Mouse (Mus musculus) intestine, postnatal 0 days (tissue): Measurements from ENCODE around the gene Mlec. TPM values are rescaled to one million over a fixed set of nuclear protein-coding genes. Genes with fewer than 3 reads are reported as not detected.
A peak's percentile ranks its signal among the peaks of the same experiment; 100 is the strongest.

Experiments
- ATAC-seq: fragments of 200-750 bp; cut with Nextera tagmentation; 2 replicates; pipeline ENCODE4 v1.8.0; 2017; ENCODE audit warnings: mild to moderate bottlenecking, moderate TSS enrichment, moderate library complexity
- H3K27ac ChIP-seq: fragments of 300-500 bp; sonication (generic); 2 replicates; pipeline ENCODE4 v1.5.1; 2014; ENCODE audit warnings: mild to moderate bottlenecking, low read depth, low read length, moderate library complexity
- H3K27me3 ChIP-seq: fragments of 300-500 bp; sonication (generic); replicated peaks from 2 replicates; pipeline ENCODE4 v1.6.1; 2014; ENCODE audit warnings: low read length, mixed read lengths; ENCODE audit not compliant: control insufficient read depth, insufficient read depth
- H3K36me3 ChIP-seq: fragments of 300-500 bp; sonication (generic); 2 replicates; pipeline ENCODE4 v1.6.1; 2014; ENCODE audit warnings: mild to moderate bottlenecking, moderate library complexity; ENCODE audit not compliant: control insufficient read depth, insufficient read depth
- H3K4me1 ChIP-seq: fragments of 300-500 bp; sonication (generic); replicated peaks from 2 replicates; pipeline ENCODE4 v1.6.1; 2014; ENCODE audit warnings: antibody characterized with exemption, low read length, mixed read lengths; ENCODE audit not compliant: control insufficient read depth, insufficient read depth
- H3K4me2 ChIP-seq: fragments of 300-500 bp; sonication (generic); replicated peaks from 2 replicates; pipeline ENCODE4 v1.6.1; 2014; ENCODE audit warnings: low read depth, mild to moderate bottlenecking, moderate library complexity
- H3K4me3 ChIP-seq: fragments of 300-500 bp; sonication (generic); 2 replicates; pipeline ENCODE4 v1.5.1; 2014; ENCODE audit warnings: low read depth, low read length
- H3K9ac ChIP-seq: fragments of 300-500 bp; sonication (generic); 2 replicates; pipeline ENCODE4 v1.6.1; 2014; ENCODE audit warnings: mild to moderate bottlenecking, low read depth, low read length
- H3K9me3 ChIP-seq: fragments of 300-500 bp; sonication (generic); 2 replicates; pipeline ENCODE4 v1.6.1; 2016; ENCODE audit warnings: mixed run types; ENCODE audit not compliant: control insufficient read depth
- CTCF ChIP-seq: sonication (generic); IDR thresholded peaks from 2 replicates; pipeline ENCODE4 v1.5.1; 2016; ENCODE audit warnings: low read depth, mild to moderate bottlenecking, control low read depth, antibody characterized with exemption, moderate library complexity
- WGBS: fragments of 180-500 bp; shearing (Covaris S2); extraction: QIAGEN DNeasy Blood & Tissue Kit; methylation state at CpG from one replicate; pipeline ENCODE4 v1.1.7; 2014; 5-methylcytosine and 5-hydroxymethylcytosine counted together
- polyA plus RNA-seq: library from polyadenylated mRNA; unstranded; fragments of >200 nt; fragmentation: Nextera tagmentation; extraction: Ambion mirVana; gene quantifications from 2 replicates; pipeline ENCODE4 v1.2.1, GENCODE M21; 2015

Mlec gene
- polyA plus RNA-seq, 1 experiment from 2014 or later = 56.7 TPM

DNA sequence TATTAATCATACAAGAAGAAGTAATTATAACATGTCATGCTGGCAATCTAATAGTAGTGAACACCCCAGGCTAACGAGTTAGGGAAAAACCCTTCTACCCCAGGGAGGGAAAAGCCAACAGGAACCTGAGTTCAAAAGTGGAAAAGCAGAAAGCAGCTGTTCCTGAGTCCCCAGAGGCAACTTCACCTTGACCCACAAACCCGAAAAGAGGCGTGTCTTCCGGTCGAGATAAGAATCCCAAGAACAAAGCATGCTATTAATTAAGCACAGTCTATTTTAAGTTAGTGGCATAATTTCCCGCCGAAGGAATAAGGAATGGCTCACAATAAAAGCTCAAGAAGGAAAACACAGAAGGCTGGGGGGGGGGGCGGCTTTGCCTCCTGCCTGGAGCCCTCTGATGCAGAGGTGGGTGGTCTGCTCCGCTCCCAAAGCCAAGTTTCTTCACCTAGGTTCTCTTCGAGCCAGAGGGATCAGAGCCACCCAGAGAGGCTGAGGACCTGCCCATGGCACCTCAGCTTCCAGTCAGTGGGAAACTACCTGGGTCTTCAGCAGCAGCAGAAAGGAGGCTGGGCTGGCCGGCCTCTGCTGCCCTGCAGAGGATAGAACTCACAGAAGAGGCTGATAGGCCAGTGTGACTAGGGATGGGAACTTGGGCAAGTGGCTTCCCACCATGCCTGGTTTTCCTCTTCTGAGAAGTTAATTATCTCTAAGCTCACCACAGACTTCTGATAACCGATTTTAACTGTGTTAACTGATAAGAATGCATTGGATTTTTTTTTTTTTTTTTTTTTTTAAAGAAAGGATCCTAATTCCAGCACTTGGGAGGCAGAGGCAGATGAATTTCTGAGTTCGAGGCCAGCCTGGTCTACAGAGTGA is 3.3 kb upstream of the Mlec start:
- H3K9ac ChIP-seq = no peak overlapping the region
- TF ChIP-seq CTCF = no peak
- H3K4me3 ChIP-seq = no peak overlapping the region
- ATAC-seq = no peak
- peak overlapping the region; percentile 41; the same call in 1 of the 2 replicates for H3K27ac ChIP-seq
- H3K9me3 ChIP-seq = no peaks in the 10 kb centered on the region
- WGBS = 28% methylated on average over 13 of the region's 13 CpGs
- no peaks in the 10 kb centered on the region for H3K27me3 ChIP-seq
- H3K4me2 ChIP-seq = no peak overlapping the region
- no peaks in the 10 kb centered on the region for H3K36me3 ChIP-seq
- 0 out of 2 replicates have a peak, but pooled peaks cover 3% of the 10 kb centered on the region for H3K4me1 ChIP-seq

DNA sequence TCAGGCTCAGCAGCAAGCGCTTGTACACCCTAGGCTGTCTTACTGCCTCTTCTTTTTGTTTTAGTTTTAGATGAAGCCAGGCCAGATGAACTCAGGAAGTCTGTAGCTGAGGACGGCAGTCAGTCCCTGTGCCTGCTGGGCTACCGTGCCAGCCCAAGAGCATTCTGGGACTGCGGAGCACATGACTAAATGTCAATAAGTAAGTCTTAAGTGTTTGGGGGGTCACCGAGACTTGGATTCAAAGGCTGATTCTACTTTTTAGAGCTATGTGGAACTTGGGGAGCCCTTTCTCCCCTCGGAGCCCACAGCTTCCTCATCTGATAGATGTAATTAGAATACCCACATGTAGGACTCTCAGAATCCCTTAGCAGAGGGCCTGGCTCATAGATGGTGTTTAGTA is 2.7 kb upstream of the Mlec start:
- Histone ChIP-seq H3K27ac (0 out of 2 replicates have a peak overlapping the region, but pooled peaks have one; percentile 41), H3K4me2 (no peak overlapping the region), H3K9me3 (no peaks in the 10 kb centered on the region), H3K36me3 (no peaks in the 10 kb centered on the region), H3K4me3 (no peak overlapping the region), H3K4me1 (0 out of 2 replicates have a peak, but pooled peaks cover 3% of the 10 kb centered on the region), H3K27me3 (no peaks in the 10 kb centered on the region), H3K9ac (no peak overlapping the region)
- WGBS = 52% methylated on average over 6 of the region's 6 CpGs
- ATAC-seq = no peak
- TF ChIP-seq CTCF = no peak

DNA sequence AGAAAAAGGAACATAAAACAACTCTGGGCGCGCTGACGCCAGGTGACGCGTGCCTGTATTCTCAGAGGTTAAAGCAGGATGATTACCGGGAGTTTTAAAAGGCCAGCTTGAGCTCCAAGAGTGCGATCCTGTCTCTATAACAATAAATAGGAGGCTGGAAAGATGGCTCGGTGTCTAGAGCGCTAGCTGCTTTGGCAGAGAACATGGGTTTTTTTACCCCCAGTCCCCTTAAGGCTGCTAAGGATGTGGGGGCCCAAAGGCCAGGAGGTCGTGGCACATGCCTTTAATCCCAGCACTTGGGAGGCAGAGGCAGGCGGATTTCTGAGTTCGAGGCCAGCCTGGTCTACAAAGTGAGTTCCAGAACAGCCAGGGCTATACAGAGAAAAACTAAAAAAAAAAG is 1.2 kb upstream of the Mlec start:
- WGBS = 29% methylated on average over 12 of the region's 12 CpGs
- Histone ChIP-seq H3K4me3 (peak overlapping the region; percentile 99), H3K27me3 (no peaks in the 10 kb centered on the region), H3K36me3 (no peaks in the 10 kb centered on the region), H3K27ac (peak overlapping the region; percentile 95), H3K4me1 (peaks cover 3% of the 10 kb centered on the region), H3K9ac (peak overlapping the region; percentile 99), H3K9me3 (no peaks in the 10 kb centered on the region), H3K4me2 (peak overlapping the region; percentile 90)
- no peak for TF ChIP-seq CTCF
- no peak for ATAC-seq

DNA sequence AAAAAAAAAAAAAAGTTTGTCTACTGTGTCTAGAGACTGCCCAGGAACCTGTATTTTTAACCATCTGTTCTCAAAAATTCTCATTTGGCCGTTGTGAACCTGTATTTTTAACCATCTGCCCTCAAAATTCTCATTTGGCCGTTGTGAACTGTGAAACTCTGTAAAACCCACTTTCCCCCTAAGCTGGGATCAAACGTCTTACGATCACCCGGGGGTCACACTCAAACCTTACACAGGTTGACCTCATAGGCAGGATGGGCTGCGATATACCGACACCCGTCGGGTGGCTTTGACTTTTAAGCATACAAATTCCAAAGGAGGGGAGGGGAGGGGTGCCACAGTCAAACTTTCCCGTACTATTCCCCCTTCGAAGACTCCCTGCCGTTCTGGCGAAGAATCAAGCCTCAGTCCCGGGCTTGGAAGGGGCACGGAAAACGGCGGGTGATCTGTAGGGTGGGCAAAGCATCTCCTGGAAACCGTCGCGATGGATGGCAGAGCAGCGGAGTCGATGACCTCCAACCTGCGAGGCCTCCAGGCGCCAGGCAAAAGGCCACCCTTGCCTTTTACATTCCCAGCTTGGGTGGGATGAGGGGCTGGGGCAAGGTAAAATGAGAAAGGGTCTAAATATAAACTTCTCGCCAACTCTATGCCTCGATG is 918 bp downstream of the Mlec start:
- no peaks in the 10 kb centered on the region for H3K36me3 ChIP-seq
- under 1% methylated on average over 26 of the region's 26 CpGs for WGBS

DNA sequence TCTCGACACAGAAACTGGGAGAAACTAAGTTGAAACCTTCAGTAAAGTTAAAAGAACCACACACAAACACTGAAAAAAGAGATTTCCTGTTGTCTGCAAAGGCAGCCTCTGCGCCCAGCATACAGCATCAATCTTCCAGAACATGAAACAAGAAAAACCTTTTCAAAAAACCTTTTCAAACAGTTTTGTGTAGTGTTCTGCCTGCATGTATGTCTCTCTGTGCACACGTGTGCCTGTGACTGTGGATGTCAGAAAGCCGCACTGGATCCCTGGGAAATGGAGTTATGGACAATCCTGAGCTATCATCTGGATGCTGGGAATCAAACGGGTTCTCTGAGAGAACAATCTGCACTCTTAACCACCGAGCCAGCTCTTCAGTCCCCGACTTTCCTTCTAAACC is 1.6 kb downstream of the Mlec start:
- H3K4me1 ChIP-seq = peaks cover 3% of the 10 kb centered on the region
- 19% methylated on average over 7 of the region's 7 CpGs for WGBS
- ATAC-seq = no peak

More for the DNA sequence above, 918 bp downstream of the Mlec start:
- H3K9me3 ChIP-seq = no peaks in the 10 kb centered on the region
- no peak for TF ChIP-seq CTCF
- H3K27ac ChIP-seq = peak overlapping the region; percentile 95
- peak overlapping the region; percentile 99 for H3K4me3 ChIP-seq
- H3K4me2 ChIP-seq = peak overlapping the region; percentile 90
- peaks cover 3% of the 10 kb centered on the region for H3K4me1 ChIP-seq
- no peaks in the 10 kb centered on the region for H3K27me3 ChIP-seq
- ATAC-seq = no peak
- peak overlapping the region; percentile 99 for H3K9ac ChIP-seq

DNA sequence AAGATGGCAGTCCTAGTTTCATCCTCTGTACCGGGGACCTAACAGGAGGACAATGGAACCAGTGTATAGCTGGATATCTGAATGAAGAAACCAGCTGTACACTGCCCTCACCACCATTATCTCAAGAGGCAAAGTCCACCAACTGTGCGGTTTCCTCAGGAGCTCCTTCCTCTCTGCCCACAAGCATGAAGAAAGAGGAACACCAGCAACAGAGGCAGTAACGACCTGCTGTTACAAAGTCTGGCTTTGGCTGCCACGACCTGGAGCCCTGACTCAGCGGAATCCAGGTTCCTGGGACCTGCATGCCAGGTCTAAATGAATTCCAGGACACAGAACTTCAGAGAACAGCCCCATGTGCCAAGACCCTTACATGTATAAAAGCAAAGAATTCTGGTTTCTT is 2.1 kb downstream of the Mlec start:
- TF ChIP-seq CTCF = no peak
- Histone ChIP-seq H3K4me3 (peak overlapping the region; percentile 99), H3K27me3 (no peaks in the 10 kb centered on the region), H3K4me2 (peak overlapping the region; percentile 90), H3K9ac (peak overlapping the region; percentile 99; the same call in 1 of the 2 replicates), H3K27ac (peak overlapping the region; percentile 95), H3K9me3 (no peaks in the 10 kb centered on the region), H3K4me1 (peaks cover 3% of the 10 kb centered on the region), H3K36me3 (peaks cover 1% of the 10 kb centered on the region; the same call in 1 of the 2 replicates)
- 20% methylated on average over 5 of the region's 5 CpGs for WGBS
- peak; percentile 63 for ATAC-seq

More for the DNA sequence above, 1.6 kb downstream of the Mlec start:
- Histone ChIP-seq H3K4me3 (peak overlapping the region; percentile 99), H3K27ac (peak overlapping the region; percentile 95), H3K4me2 (peak overlapping the region; percentile 90), H3K9ac (peak overlapping the region; percentile 99), H3K36me3 (no peaks in the 10 kb centered on the region), H3K9me3 (no peaks in the 10 kb centered on the region), H3K27me3 (no peaks in the 10 kb centered on the region)
- no peak for TF ChIP-seq CTCF
